Mouse (Mus musculus): Measurements from ENCODE around the gene Samd15. TPM values are rescaled to one million over a fixed set of nuclear protein-coding genes. Genes with fewer than 3 reads are reported as not detected.
"Not testable (repeated sequence)": the region's sequence is repeated elsewhere in the genome, so short reads cannot be mapped to it uniquely, and the experiment has no call there.

Samd15 gene
- polyA plus RNA-seq (2015; fragmentation: Nextera tagmentation; extraction: Ambion mirVana) = 1.2 and 1.6 TPM in 2 replicates

GRCm38 (mm10) chr12:87199206-87199972, at the start of gene Samd15:
Samd15 (plus strand) TSS chr12:87199723.
- peak; percentile 62 for DNase-seq (ENCODE audit: low spot score)

DNA sequence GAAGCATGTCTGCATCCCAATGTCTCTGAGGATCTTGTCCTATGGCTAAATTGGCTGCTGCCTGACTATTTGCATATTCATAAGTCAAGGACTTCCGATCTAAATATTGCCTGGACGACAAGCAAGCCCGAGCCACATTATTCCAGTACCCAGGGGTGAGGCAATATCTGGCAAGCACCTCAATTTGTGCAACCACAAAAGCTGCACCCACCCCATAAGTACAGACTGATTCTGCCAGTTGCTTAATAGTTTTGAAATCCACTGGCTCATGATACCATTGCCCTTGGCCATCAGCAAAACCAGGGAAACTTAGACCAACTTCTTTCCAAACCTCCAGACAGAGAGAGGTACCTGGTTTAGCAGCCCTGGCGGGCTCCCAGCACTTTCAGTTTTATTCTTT, 45.1 kb upstream of the Samd15 start:
- DNase-seq (ENCODE audit: low spot score) = not testable (repeated sequence)

GRCm38 (mm10) chr12:87157361-87157760, 42.2 kb upstream of the Samd15 start:
- no peak for DNase-seq (ENCODE audit: low spot score)

DNA sequence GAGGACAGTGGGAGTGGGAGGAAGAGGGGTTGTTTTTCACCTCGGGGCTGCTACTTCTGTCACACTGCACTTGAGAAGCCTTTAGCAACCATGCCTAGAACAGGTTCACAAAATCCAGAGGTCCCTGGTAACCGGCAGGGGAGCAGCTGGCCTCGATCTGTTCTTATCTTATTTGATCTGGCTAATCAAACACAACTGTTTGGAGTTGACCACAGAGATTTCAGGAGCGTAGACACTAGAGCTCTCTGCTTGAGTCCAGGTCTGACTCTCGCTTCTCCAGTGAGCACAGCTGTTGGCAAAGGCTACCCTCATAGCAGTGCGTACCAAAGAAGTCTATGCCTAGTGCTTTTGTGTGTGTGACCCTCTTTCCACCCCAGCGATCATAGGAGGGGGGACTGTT, 41.4 kb upstream of the Samd15 start:
- no peak for DNase-seq (ENCODE audit: low spot score)

- no peak for DNase-seq (ENCODE audit: low spot score)
Observed at GRCm38 (mm10) chr12:87160310-87160709, 39.2 kb upstream of the Samd15 start.

- no peak for DNase-seq (ENCODE audit: low spot score)
Observed at GRCm38 (mm10) chr12:87160815-87161214, 38.7 kb upstream of the Samd15 start.

- DNase-seq (ENCODE audit: low spot score) = no peak
Observed at GRCm38 (mm10) chr12:87175194-87175946, 24.2 kb upstream of the Samd15 start.

- DNase-seq (ENCODE audit: low spot score) = no peak
Observed at GRCm38 (mm10) chr12:87177631-87178030, 21.9 kb upstream of the Samd15 start.

- peak; percentile 26 for DNase-seq (ENCODE audit: low spot score)
Observed at GRCm38 (mm10) chr12:87193008-87193407, 6.5 kb upstream of the Samd15 start.

GRCm38 (mm10) chr12:87195069-87195468, 4.5 kb upstream of the Samd15 start:
- DNase-seq (ENCODE audit: low spot score) = no peak

- DNase-seq (ENCODE audit: low spot score) = no peak
Observed at GRCm38 (mm10) chr12:87196310-87196709, 3.2 kb upstream of the Samd15 start.

- DNase-seq (ENCODE audit: low spot score) = no peak
Observed at GRCm38 (mm10) chr12:87198792-87199191, 731 bp upstream of the Samd15 start.

GRCm38 (mm10) chr12:87199973-87200586, 557 bp downstream of the Samd15 start, which contains the start of gene Tmed8:
Tmed8 (minus strand) TSS chr12:87200454.
- peak; percentile 86 for DNase-seq (ENCODE audit: low spot score)

DNA sequence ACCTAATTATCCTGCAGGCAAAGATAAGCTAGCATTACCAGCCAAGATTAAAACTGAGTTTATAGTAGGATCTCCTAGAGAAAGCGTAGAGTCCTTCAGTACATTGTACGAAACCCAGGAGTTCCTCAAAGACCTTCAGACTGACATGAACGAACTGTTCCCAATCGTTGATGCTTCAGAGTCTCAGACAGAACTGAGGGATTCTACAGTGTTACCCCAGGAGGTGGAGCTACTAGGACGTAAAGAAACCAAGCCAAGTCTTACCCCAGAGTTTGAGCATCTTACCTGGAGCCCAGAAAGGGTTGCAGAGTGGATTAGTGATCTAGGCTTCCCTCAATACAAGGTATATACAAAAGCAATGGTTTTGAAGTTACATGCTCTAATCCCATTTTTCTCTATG, 2.2 kb downstream of the Samd15 start:
- DNase-seq (ENCODE audit: low spot score) = no peak

DNA sequence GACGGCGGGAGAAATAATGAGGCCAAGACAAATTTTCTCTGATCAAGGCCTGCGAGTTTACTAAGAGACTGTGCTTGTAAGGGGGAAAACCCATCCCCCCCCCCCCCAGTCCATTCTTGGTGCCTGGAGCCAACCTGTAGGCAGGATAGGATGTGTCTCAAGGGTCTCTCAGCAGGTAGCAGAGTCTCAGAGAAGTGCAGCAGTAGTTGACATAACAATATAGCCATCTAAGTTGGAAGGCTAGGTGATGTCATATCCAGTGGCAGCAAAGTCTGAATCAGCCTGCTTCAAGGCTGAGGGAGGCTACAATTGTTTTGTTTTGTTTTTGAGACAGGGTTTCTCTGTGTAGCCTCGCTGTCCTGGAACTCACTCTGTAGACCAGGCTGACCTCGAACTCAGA, 6.3 kb downstream of the Samd15 start:
- DNase-seq (ENCODE audit: low spot score) = not testable (repeated sequence)

GRCm38 (mm10) chr12:87212844-87213606, 13.5 kb downstream of the Samd15 start:
- no peak for DNase-seq (ENCODE audit: low spot score)

DNA sequence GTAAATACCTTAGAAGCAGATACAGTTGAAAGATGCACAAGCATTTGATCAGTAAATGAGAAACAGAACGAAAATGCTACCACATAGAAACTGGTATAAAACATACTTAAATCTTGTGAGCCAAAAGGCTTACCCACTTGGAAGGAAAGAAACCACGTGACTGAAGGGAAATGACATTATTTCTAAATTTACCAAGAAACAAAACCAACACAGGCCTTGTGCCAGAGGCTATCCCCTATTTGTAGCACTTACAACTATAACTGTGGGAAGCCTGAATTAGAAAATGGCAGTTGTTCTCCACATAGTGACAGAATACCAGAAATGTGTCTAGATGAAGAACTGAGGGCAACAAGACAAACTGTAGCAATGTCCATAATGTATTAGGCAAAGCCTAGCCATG, 16.5 kb downstream of the Samd15 start:
- DNase-seq (ENCODE audit: low spot score) = no peak

- DNase-seq (ENCODE audit: low spot score) = no peak
Observed at GRCm38 (mm10) chr12:87217596-87217995, 18.1 kb downstream of the Samd15 start.

DNA sequence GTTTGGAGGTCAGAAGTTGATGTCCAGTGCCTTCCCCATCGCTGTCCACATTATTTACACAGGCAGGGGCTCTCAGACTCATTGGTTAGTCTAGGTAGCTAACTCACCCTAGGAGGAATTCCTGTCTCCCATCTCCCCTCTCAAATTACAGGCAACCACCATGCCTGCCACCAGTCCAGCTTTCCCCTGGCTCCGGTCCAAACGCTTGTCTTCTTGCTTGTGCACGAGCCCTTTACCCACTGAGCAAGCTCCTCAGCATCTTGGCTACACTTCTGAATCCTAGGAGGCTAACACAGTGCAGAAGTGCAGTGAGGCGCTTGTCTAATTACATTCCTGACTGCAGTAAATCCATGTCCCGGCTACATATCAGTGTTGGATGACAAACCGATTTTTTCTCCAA, 19.8 kb downstream of the Samd15 start:
- DNase-seq (ENCODE audit: low spot score) = no peak

GRCm38 (mm10) chr12:87224950-87225349, 25.4 kb downstream of the Samd15 start:
- DNase-seq (ENCODE audit: low spot score) = peak; percentile 37

GRCm38 (mm10) chr12:87226801-87227200, 27.3 kb downstream of the Samd15 start:
- DNase-seq (ENCODE audit: low spot score) = no peak
